Mouse (Mus musculus): Measurements from ENCODE around the gene Gm4779.
"Not testable (repeated sequence)": the region's sequence is repeated elsewhere in the genome, so short reads cannot be mapped to it uniquely, and the experiment has no call there.

The Gm4779 gene

DNA sequence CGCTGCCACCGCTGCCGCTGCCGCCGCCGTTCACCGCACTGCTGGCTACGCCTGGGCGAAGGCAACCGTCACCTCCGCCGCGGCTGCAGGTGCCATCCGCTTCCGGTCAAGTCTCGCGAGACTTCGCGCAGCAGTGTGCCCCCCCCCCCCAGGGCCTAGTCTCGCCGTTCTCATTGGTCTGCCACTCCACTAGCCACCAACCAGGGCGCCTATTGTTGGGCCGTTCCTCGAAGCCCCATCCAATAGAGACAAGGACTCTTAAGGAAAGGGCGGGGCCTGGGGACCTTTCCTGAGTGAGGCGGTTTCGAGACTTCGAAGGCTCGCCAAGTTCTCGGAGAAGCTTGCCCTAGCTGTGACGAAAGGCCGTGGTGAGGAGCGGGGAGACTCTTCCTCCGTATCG, at the start of gene Gm4779, which contains the start of gene 8030474K03Rik:
Gene Gm4779 (minus strand): TSS at position 82 of the 400 bp plus-strand sequence.
Gene 8030474K03Rik (plus strand): TSS at position 315 of the 400 bp plus-strand sequence.
- no peak for DNase-seq

DNA sequence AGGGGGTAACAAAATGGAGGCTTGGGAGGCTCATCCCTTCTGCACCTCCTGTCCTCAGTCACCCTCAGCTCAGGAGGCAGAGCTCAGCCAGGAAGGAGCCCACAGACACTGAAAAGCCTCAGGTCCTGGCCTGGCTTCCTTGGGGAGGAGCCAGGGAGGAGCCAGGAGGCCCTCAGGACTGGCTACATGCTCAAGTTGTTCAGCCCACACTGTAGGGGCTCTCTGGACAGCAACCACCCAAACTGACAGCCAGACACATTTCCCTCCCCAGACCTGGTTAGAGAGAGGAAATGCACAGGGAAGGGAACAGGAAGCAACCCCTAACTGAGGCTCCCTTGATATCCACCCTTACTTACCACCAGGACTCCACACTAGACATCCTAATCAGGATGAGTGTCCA, 25.8 kb upstream of the Gm4779 start:
- not testable (repeated sequence) for DNase-seq

DNA sequence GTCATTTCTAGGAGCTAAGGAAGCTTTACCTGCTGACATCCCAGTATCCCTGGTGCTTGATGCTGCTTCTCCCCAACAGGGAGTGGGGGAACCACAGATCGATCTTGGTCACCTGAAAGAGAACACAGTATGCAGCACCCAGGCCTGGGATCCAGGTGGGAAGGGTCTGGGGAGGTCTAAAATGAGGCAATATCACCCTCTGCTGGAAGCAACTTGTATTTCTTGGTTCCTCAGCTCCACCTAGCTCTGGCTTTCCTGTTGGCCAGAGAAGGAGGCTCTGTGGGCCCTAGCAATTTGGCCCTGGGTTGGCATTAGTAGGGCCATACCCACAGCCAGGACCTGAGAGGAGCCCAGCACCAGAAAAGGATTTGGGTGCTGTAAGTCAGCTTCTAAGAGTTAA, 24.9 kb upstream of the Gm4779 start:
- DNase-seq: peak; percentile 6

DNA sequence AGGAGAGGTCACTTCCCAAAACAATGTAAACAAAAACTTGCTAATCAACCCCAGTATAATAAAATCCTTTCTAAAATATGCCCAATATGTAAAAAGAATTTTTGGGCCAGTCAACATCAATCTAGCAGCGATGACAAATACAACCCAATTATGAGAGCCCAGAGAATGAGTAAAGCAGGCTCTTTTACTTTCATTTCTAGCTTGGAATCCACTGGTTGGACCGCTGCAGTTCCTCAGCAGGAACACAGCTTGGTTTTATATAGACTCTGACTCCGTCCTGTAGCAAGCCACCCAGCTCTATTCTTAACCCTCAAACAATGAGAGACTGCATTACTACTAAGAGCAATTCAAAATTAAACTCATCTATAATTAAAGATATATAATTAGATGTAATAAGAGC, 17.5 kb upstream of the Gm4779 start:
- DNase-seq: no peak

DNA sequence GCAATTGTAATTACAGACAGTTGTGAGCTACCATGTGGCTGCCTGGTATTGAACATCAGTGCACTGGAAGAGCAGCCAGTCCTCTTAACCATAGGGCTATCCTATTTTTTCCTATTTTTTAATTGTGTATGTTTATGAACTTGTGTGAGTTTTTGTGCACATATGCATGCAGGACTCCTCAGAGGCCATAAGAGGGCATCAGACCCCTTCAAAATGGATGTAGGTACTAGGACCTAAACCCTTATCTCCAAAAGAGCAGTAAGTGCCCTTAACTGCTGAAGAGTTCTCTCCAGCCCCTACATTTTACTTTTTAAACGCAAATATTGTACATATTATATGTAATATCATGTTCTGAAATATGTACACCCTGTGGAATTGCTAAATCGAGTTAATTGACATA, 11.3 kb upstream of the Gm4779 start:
- peak; percentile 31 for DNase-seq

DNA sequence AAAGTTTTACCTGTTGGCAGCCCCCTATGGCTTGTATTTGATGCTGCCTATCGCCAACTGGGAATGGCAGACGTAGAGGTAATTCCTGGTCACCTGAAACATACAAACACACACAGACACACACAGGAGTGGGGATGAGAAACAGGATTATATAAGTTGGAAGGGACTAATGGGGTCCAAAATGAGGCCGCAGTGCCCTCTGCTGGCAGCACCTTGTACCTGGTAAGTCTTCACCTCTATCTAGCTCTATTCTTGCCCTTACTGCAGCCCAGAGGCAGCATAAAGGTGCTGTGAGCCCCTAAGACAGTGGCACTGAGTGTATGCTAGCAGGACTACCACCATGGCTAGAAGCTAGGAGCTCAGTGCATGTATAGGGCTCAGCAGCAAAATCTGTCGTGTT, 2.7 kb downstream of the Gm4779 start:
- DNase-seq: peak; percentile 71

DNA sequence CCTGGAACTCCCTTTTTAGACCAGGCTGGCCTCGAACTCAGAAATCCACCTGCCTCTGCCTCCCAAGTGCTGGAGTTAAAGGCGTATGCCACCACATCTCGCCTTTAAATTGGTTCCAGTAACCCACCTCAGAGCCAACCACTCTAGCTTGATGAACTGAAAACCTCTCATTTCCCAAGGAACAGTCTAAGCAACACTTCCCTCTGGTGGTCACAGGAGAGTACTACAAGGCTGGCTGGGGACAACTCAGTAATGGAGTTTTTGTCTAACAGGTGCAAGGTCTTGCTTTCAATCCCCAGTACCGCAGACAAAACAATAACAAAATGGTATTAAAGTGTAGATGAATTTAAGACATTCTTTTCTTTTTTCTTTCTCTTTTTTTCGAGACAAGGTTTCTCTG, 22.2 kb downstream of the Gm4779 start:
- DNase-seq: peak; percentile 25

DNA sequence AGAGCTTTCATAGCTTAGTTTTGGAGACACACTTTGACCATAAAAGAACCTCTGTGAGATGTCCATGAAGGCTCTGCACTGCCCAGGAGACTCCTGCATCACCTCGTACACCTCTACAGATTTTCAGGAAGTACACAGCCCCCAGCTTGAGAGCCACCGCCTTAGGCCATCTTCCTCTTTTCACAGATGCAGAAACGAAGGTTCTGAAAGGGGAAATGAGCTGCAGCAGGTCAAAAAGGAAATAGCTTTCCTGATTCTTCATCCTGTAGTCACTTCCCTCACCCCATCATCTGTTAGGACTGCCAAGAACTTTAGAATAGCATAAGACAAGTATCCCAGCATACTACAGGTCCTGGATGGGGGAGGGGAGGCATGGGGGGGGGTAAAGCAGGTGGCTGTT, 23.9 kb downstream of the Gm4779 start:
- no peak for DNase-seq

DNA sequence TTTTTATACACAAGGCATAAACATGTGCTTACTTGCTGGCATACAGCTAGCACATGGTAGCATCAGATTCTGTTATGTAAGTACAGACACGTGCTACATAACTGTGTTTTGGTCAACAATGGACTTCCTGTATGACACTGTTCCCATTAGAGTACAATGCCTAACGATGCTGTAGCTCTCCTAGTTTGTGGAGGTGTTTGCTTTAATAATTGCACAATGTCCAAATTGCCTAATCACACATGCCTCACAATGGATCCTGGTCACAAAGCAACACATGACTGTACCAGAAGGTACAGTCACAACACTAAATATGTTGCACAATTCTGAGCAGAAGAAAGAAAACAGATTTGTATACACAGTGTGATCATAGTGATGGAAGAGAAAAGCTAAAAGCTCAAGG, 24.7 kb downstream of the Gm4779 start:
- no peak for DNase-seq

DNA sequence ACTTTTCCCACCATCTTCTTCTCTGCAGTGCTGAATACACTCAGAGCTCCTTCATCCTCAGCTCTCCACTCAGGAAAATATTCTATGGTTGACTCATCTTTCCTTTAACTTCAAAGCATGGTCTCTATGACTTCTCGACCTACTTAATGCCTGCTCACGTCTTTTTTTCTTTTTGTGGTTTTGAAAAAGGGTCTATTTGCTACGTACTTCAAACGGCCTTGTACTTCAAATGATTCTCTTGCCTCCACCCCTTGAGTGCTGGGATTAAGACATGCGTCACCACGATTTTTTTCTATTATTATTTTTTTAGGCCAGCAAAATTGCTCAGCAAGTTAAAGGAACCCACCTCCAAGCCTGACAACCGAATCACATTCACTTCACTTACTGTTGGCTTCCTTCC, 26.9 kb downstream of the Gm4779 start:
- DNase-seq: no peak

DNA sequence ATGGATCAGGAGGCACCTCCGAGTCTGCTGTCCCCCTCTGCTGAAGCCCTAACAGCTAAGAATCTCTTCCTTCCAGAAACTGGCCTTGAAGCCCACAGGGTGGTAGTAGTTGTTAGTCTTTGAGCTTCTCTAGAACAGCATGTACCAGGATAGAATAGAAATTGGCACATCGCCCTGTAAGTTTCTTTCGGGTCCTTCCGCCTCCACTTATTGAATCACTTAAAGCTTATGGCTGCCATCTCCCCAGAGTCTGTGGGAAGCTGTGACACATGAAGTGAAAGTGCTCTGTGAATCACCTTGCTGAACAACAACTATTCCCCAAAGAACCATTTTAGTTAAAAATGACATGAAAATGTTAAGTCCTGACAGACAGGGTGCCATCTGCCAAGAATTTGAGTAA, 29.1 kb downstream of the Gm4779 start:
- DNase-seq: no peak

DNA sequence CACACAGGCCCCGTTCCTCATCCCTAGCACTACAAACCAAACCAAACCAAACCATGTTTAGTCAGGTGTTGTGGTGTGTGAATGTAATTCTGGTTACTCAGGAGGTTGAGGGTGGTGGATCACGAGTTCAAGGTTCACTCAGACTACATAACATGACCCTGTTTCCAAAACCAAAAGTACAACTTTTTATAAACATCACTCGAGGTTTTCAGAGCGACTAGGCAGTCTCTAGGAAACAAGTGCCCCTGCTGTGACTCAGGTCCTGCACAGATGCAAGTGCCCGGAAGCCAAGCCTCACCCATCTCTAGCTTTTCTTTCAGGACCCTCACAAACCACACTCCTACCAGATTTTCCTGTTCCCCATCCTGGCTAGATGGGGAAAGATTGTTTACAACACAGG, 29.6 kb downstream of the Gm4779 start:
- DNase-seq: no peak

DNA sequence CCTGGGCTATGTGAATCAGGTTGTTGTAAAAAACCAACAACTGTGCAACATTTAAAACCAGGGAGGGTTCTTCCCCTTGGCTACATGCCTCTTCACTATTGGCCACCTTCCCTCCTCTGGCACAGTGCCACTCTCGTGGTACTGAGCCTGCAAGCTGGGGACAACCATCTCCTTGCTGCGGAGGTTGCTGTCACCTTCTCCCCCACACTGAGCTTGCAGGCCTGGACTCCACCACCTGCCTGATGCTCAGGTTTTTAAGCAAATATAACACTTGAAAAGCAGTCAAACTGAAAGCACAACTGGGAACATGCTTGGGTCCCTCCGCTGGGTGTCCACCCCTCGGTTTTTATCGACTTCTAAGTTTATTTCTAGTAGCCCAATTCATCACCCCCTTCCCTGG, 39.7 kb downstream of the Gm4779 start:
- DNase-seq: no peak

DNA sequence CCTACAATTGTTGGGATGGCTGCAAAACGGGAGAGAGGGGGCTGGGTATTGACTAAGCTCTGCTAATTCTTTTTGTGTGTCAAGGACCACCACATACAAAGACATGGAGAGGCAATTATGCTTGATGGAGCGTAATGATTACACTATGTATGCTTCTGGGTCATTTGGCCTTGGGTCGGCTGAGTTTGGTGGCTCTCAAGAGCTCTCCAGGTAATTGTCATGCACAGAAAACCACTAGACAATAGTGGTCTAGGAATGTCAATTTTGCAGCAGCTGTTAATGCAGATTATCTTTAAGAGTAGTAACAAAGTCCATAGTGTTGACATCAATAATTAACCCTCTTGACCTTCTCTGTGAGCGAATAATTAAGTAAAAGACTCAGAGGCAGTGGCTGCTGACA, 44.1 kb downstream of the Gm4779 start:
- no peak for DNase-seq

DNA sequence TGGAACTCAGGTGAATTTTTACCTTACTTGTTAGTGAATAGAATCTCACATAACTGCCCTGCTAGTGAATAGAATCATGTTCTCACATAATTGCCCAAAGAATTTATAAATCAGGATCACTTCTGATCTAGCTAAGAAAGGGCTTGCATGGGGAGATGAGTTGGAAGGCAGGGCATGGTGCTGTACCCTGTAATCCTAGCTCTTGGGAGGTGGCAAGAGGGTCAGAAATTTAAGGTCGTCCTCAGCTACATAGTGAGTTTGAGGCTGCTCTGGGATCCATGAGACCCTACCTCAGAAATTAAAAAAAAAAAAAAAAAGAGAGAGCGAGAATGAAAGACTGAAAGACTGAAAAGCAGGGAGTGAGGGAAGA, 53.2 kb downstream of the Gm4779 start:
- no peak for DNase-seq

DNA sequence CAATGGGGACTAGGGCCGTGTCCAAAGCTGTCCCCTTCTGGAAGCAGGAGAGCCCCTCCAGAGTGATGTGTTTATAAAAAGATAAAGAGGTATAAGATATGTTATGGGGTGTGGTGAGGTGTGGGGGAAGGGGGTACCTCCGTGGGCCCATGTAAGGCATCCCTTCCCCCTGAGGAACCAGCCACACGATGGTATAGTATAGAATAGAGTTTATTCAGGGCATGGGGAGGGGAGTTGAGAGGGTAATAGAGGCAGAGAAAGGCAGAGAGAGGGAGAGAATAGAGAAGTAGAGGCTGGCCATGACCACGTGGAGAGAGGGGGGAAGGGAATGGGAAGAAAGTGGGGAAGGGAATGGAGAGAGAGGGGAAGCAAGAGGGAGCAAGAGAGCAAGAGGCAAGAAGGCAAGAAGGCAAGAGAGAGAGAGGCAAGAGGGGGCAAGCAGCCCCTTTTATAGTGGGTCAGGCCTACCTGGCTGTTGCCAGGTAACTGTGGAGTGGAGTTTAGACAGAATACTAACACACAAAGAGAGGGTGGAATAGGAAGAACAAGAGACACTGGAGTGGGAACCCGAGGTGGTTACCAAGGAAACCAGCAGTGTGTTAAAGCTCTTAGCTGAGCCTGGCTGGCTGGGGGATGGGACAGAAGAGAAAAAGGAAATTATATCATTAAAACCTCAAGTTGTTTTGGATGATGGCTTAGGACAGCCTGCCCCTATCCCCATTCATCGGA, 53.7 kb downstream of the Gm4779 start:
- no peak for DNase-seq

Data from cerebellum, adult 8-10 months (tissue).